In genomic region chr8:75083846-75084245, GRCm38 (mm10) we compare ENCODE assay signal across 8 mouse cellular contexts. TPM values are rescaled to one million over a fixed set of nuclear protein-coding genes. Genes with fewer than 3 reads are reported as not detected.
DNase-seq lines count a peak whose midpoint lies in the region; ATAC-seq and TF ChIP-seq lines count a peak whose summit lies in the region.

No protein-coding gene starts in this region.

- 9% methylated on average over 17 of the region's 17 CpGs for WGBS in hindbrain, embryonic 10.5 days
- WGBS in lung, postnatal 0 days: 1% methylated on average over 17 of the region's 17 CpGs

- ATAC-seq in frontal cortex, adult (ENCODE audit: low TSS enrichment): peak; percentile 94
- ATAC-seq in lung, postnatal 0 days: peak; percentile 98

- H3K4me2 ChIP-seq in lung, postnatal 0 days (replicated peaks; ENCODE audit: low read depth, low read length): peak overlapping the region; percentile 44

- H3K4me1 ChIP-seq in hindbrain, embryonic 10.5 days (replicated peaks): peaks cover 11% of the 10 kb centered on the region
- peaks cover 8% of the 10 kb centered on the region; the same call in 1 of the 2 replicates for H3K4me1 ChIP-seq in lung, postnatal 0 days (ENCODE audit: insufficient read depth, low read depth, low read length)

- no peak overlapping the region for H3K9ac ChIP-seq in lung, postnatal 0 days (replicated peaks; ENCODE audit: low read depth)

- no peak for TF ChIP-seq CTCF in lung, postnatal 0 days (IDR thresholded peaks at IDR 0.05)

- DNase-seq in MEL-GATA-1-ER (ENCODE audit: extremely low read depth, low read depth): peak; percentile 94
- peak; percentile 72 for DNase-seq in cerebellum, adult 9-10 months
- peak; percentile 93 for DNase-seq in hindbrain, embryonic 10.5 days (ENCODE audit: low spot score)
- DNase-seq in layer of hippocampus, adult 9-11 months: peak; percentile 89
- DNase-seq in lung, postnatal 0 days (ENCODE audit: low spot score): peak; percentile 99
- peak; percentile 92 for DNase-seq in ovary, postnatal 14 days (ENCODE audit: low spot score)
- DNase-seq in thymus, postnatal 14 days: peak; percentile 71

- peak overlapping the region; percentile 44 for H3K4me3 ChIP-seq in hindbrain, embryonic 10.5 days
- H3K4me3 ChIP-seq in lung, postnatal 0 days (ENCODE audit: low read depth, low read length): peak overlapping the region; percentile 8; the same call in 1 of the 2 replicates

- H3K9me3 ChIP-seq in hindbrain, embryonic 10.5 days: no peaks in the 10 kb centered on the region
- no peaks in the 10 kb centered on the region for H3K9me3 ChIP-seq in lung, postnatal 0 days (ENCODE audit: low read length)

- TF ChIP-seq EP300 in lung, postnatal 0 days (IDR thresholded peaks at IDR 0.05): peak; percentile 86

- peak overlapping the region; percentile 72 for H3K27ac ChIP-seq in hindbrain, embryonic 10.5 days
- H3K27ac ChIP-seq in lung, postnatal 0 days (ENCODE audit: low read length): no peak overlapping the region

- no peaks in the 10 kb centered on the region for H3K27me3 ChIP-seq in hindbrain, embryonic 10.5 days (ENCODE audit: insufficient read depth, poor library complexity, severe bottlenecking)
- no peaks in the 10 kb centered on the region for H3K27me3 ChIP-seq in lung, postnatal 0 days (replicated peaks; ENCODE audit: insufficient read depth, low read length)

- no peaks in the 10 kb centered on the region for H3K36me3 ChIP-seq in hindbrain, embryonic 10.5 days
- no peaks in the 10 kb centered on the region for H3K36me3 ChIP-seq in lung, postnatal 0 days (ENCODE audit: insufficient read depth, low read length)

RNA-seq across cellular contexts. Expression of gene Hmox1, which starts 9.6 kb away (rescaled TPM):
- polyA plus RNA-seq in hindbrain, embryonic 10.5 days (2016; fragmentation: Nextera tagmentation; extraction: Ambion mirVana): 19.9 and 22.8 TPM in 2 replicates
- 33.6 and 38.7 TPM in 2 replicates for polyA plus RNA-seq in lung, postnatal 0 days (2015; fragmentation: Nextera tagmentation; extraction: Ambion mirVana)

RNA-seq across cellular contexts. Expression of gene Mcm5, which starts 25.5 kb away (rescaled TPM):
- polyA plus RNA-seq in hindbrain, embryonic 10.5 days (2016; fragmentation: Nextera tagmentation; extraction: Ambion mirVana): 235 and 294 TPM in 2 replicates
- polyA plus RNA-seq in lung, postnatal 0 days (2015; fragmentation: Nextera tagmentation; extraction: Ambion mirVana): 14.6 and 14.9 TPM in 2 replicates

RNA-seq across cellular contexts. Expression of gene Tom1, which starts 50.3 kb away (rescaled TPM):
- 32.5 and 36.5 TPM in 2 replicates for polyA plus RNA-seq in hindbrain, embryonic 10.5 days (2016; fragmentation: Nextera tagmentation; extraction: Ambion mirVana)
- 29.7 and 34.3 TPM in 2 replicates for polyA plus RNA-seq in lung, postnatal 0 days (2015; fragmentation: Nextera tagmentation; extraction: Ambion mirVana)

Comparison
In these comparisons a context has a peak if more than half of its experiments do, and no peak if none do; other contexts are left out.
1. RNA of gene Mcm5, which starts 25.5 kb away (polyA plus RNA-seq): 235 to 294 TPM in hindbrain, embryonic 10.5 days; 14.6 to 14.9 TPM in lung, postnatal 0 days; every median in the first group is over 10 times any median in the second.
2. Peak in every context shown above with its lines, with median percentiles within 50 percentile points of each other: DNase-seq.